Mouse (Mus musculus): ENCODE measurements around the gene Cdc42se1. TPM values are rescaled to one million over a fixed set of nuclear protein-coding genes. Genes with fewer than 3 reads are reported as not detected.

Cdc42se1 gene
- polyA plus RNA-seq, 1 experiment from 2014 or later: 102 TPM

- 56% methylated on average over 7 of the region's 7 CpGs for WGBS
- H3K4me2 ChIP-seq: no peak within 1 kb of the TSS
- DNase-seq (ENCODE audit: low spot score): no peak
These were observed 22.4 kb downstream of the Cdc42se1 start, which contains the start of gene Bnipl for GRCm38 (mm10) chr3:95250783-95251424. TSS of gene Bnipl (minus strand) at chr3:95251193.

DNA sequence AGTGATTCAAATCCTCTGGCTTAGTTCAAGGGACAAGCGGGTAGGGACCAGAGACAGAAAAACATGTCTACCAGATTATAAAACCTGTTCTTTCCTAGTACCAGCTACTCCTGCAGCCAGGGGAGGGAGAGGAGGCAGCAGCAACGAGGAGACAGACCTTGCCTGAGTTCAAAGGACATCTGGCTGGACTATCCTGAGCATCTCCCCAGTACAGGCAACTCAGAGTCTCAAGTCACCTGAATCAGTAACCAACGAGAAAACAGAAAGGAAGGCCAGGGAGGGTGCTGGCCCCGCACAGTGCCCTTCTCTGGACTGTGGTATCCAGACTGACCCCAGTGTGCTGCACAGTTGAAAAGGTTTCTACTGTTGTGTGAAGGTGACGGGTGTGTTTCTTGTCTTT is 28.4 kb downstream of the Cdc42se1 start:
- H3K27me3 ChIP-seq (replicated peaks; ENCODE audit: control insufficient read depth, insufficient read depth, low read length): no peaks in the 10 kb centered on the region
- H3K4me1 ChIP-seq (replicated peaks; ENCODE audit: control insufficient read depth, insufficient read depth, low read length): no peaks in the 10 kb centered on the region
- no peak overlapping the region for H3K9ac ChIP-seq (ENCODE audit: low read depth, low read length)
- WGBS: 80% methylated on average over 5 of the region's 5 CpGs
- H3K36me3 ChIP-seq (ENCODE audit: control insufficient read depth, insufficient read depth, low read length): peaks cover 14% of the 10 kb centered on the region; the same call in 1 of the 2 replicates
- no peak for DNase-seq (ENCODE audit: low spot score)
- no peak overlapping the region for H3K27ac ChIP-seq (ENCODE audit: low read depth, low read length)
- no peak for ATAC-seq (replicated peaks; ENCODE audit: low FRiP score)
- H3K9me3 ChIP-seq (ENCODE audit: control insufficient read depth, low read length): no peaks in the 10 kb centered on the region
- H3K4me3 ChIP-seq (ENCODE audit: low read depth, low read length): no peak overlapping the region
- H3K4me2 ChIP-seq: no peak overlapping the region

More at GRCm38 (mm10) chr3:95250783-95251424, 22.4 kb downstream of the Cdc42se1 start, which contains the start of gene Bnipl:
- Histone ChIP-seq H3K27me3 (replicated peaks; ENCODE audit: control insufficient read depth, insufficient read depth, low read length) (no peaks in the 10 kb centered on the region), H3K27ac (ENCODE audit: low read depth, low read length) (no peak within 1 kb of the TSS), H3K4me1 (replicated peaks; ENCODE audit: control insufficient read depth, insufficient read depth, low read length) (no peaks in the 10 kb centered on the region), H3K36me3 (ENCODE audit: control insufficient read depth, insufficient read depth, low read length) (peaks cover 9% of the 10 kb centered on the region; the same call in 1 of the 2 replicates), H3K4me3 (ENCODE audit: low read depth, low read length) (no peak within 1 kb of the TSS), H3K9me3 (ENCODE audit: control insufficient read depth, low read length) (no peaks in the 10 kb centered on the region), H3K9ac (ENCODE audit: low read depth, low read length) (no peak within 1 kb of the TSS)
- ATAC-seq (replicated peaks; ENCODE audit: low FRiP score): no peak

DNA sequence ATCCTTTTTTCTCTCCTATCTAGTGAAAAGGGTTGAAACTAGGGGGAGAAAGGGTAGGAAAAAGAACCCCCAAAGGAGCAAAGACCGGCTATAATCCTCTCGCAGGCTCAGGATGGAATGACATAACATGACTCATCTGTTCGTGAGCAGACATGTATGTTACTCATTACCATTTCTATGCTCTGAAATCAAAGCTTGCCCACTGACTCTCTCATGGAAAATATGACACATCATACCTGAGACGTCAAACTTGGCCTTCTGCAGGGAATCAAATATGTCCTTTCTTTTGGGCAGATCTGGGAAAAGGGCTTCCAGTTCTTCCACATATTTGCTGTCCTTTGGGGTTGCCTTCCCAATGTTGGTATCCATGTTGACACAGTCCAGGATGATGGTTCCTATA is 33.4 kb downstream of the Cdc42se1 start:
- WGBS: 86% methylated on average over 4 of the region's 4 CpGs
- no peak overlapping the region for H3K9ac ChIP-seq (ENCODE audit: low read depth, low read length)
- peaks cover 22% of the 10 kb centered on the region for H3K36me3 ChIP-seq (ENCODE audit: control insufficient read depth, insufficient read depth, low read length)

DNA sequence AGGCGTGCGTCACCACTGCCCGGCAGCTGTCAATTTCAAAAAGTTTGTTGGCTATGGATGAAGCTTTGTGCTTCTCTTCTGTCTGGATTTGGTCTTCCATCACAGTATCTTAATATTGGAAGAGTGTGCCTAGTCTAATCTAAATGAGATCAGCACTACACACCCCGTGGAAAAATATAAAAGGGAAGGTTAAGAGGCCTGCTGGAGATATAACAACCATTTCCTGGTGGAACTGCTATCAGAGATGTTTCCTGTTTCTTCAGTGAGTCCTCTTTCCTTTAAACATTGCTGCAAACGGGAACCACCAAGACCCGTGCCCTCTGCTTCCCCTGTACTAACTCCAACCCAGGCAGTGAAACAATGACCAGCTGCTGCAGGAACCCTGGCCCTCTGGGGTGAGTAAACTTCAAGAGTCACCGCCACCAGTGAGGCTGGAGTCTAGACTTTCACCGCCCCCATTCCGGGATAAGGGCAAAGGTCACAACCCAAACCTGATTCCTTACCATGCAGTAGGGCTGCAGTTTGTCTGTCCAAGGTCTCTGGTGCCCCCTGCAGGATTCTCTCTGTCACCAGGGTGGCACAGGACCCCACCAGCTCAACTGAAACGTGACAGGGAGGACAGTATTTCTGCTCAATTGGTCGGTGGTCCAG is 34.7 kb downstream of the Cdc42se1 start:
- H3K36me3 ChIP-seq (ENCODE audit: control insufficient read depth, insufficient read depth, low read length): peaks cover 29% of the 10 kb centered on the region
- peak; percentile 85 for ATAC-seq (replicated peaks; ENCODE audit: low FRiP score)

More for the DNA sequence above, 33.4 kb downstream of the Cdc42se1 start:
- no peaks in the 10 kb centered on the region for H3K27me3 ChIP-seq (replicated peaks; ENCODE audit: control insufficient read depth, insufficient read depth, low read length)
- ATAC-seq (replicated peaks; ENCODE audit: low FRiP score): no peak
- no peaks in the 10 kb centered on the region for H3K9me3 ChIP-seq (ENCODE audit: control insufficient read depth, low read length)
- H3K4me3 ChIP-seq (ENCODE audit: low read depth, low read length): no peak overlapping the region
- no peak for DNase-seq (ENCODE audit: low spot score)
- H3K4me2 ChIP-seq: no peak overlapping the region
- no peak overlapping the region for H3K27ac ChIP-seq (ENCODE audit: low read depth, low read length)
- peaks cover 3% of the 10 kb centered on the region; the same call in 1 of the 2 replicates for H3K4me1 ChIP-seq (replicated peaks; ENCODE audit: control insufficient read depth, insufficient read depth, low read length)

GRCm38 (mm10) chr3:95264724-95265123 is 36.2 kb downstream of the Cdc42se1 start:
- Histone ChIP-seq H3K4me1 (replicated peaks; ENCODE audit: control insufficient read depth, insufficient read depth, low read length) (peaks cover 3% of the 10 kb centered on the region; the same call in 1 of the 2 replicates), H3K27ac (ENCODE audit: low read depth, low read length) (no peak overlapping the region), H3K27me3 (replicated peaks; ENCODE audit: control insufficient read depth, insufficient read depth, low read length) (no peaks in the 10 kb centered on the region), H3K4me2 (no peak overlapping the region), H3K9ac (ENCODE audit: low read depth, low read length) (no peak overlapping the region), H3K4me3 (ENCODE audit: low read depth, low read length) (no peak overlapping the region), H3K9me3 (ENCODE audit: control insufficient read depth, low read length) (no peaks in the 10 kb centered on the region), H3K36me3 (ENCODE audit: control insufficient read depth, insufficient read depth, low read length) (peaks cover 32% of the 10 kb centered on the region)
- WGBS: 79% methylated on average over 1 of the region's 1 CpGs
- DNase-seq (ENCODE audit: low spot score): no peak
- ATAC-seq (replicated peaks; ENCODE audit: low FRiP score): no peak

More for the DNA sequence above, 34.7 kb downstream of the Cdc42se1 start:
- H3K9ac ChIP-seq (ENCODE audit: low read depth, low read length): no peak overlapping the region
- H3K27me3 ChIP-seq (replicated peaks; ENCODE audit: control insufficient read depth, insufficient read depth, low read length): no peaks in the 10 kb centered on the region
- WGBS: 40% methylated on average over 11 of the region's 11 CpGs
- H3K9me3 ChIP-seq (ENCODE audit: control insufficient read depth, low read length): no peaks in the 10 kb centered on the region
- H3K27ac ChIP-seq (ENCODE audit: low read depth, low read length): peak overlapping the region; percentile 32; the same call in 1 of the 2 replicates
- H3K4me1 ChIP-seq (replicated peaks; ENCODE audit: control insufficient read depth, insufficient read depth, low read length): peaks cover 3% of the 10 kb centered on the region; the same call in 1 of the 2 replicates
- no peak overlapping the region for H3K4me3 ChIP-seq (ENCODE audit: low read depth, low read length)
- H3K4me2 ChIP-seq: peak overlapping the region; percentile 27; the same call in 1 of the 2 replicates
- DNase-seq (ENCODE audit: low spot score): peak; percentile 67

- H3K36me3 ChIP-seq (ENCODE audit: control insufficient read depth, insufficient read depth, low read length): peaks cover 32% of the 10 kb centered on the region
- peaks cover 3% of the 10 kb centered on the region; the same call in 1 of the 2 replicates for H3K4me1 ChIP-seq (replicated peaks; ENCODE audit: control insufficient read depth, insufficient read depth, low read length)
- 93% methylated on average over 3 of the region's 3 CpGs for whole genome bisulfite sequencing
These were observed 37.5 kb downstream of the Cdc42se1 start for GRCm38 (mm10) chr3:95266052-95266451.

GRCm38 (mm10) chr3:95267855-95268254 is 39.3 kb downstream of the Cdc42se1 start:
- no peak overlapping the region for H3K4me2 ChIP-seq
- DNase-seq (ENCODE audit: low spot score) (no peak), ATAC-seq (replicated peaks; ENCODE audit: low FRiP score) (no peak)
- no peaks in the 10 kb centered on the region for H3K27me3 ChIP-seq (replicated peaks; ENCODE audit: control insufficient read depth, insufficient read depth, low read length)
- H3K4me1 ChIP-seq (replicated peaks; ENCODE audit: control insufficient read depth, insufficient read depth, low read length): peaks cover 3% of the 10 kb centered on the region; the same call in 1 of the 2 replicates
- H3K9me3 ChIP-seq (ENCODE audit: control insufficient read depth, low read length): no peaks in the 10 kb centered on the region
- no peak overlapping the region for H3K9ac ChIP-seq (ENCODE audit: low read depth, low read length)
- peaks cover 24% of the 10 kb centered on the region for H3K36me3 ChIP-seq (ENCODE audit: control insufficient read depth, insufficient read depth, low read length)
- H3K4me3 ChIP-seq (ENCODE audit: low read depth, low read length): no peak overlapping the region
- H3K27ac ChIP-seq (ENCODE audit: low read depth, low read length): no peak overlapping the region

More at GRCm38 (mm10) chr3:95266052-95266451, 37.5 kb downstream of the Cdc42se1 start:
- no peak for DNase-seq (ENCODE audit: low spot score)
- no peaks in the 10 kb centered on the region for H3K27me3 ChIP-seq (replicated peaks; ENCODE audit: control insufficient read depth, insufficient read depth, low read length)
- H3K4me2 ChIP-seq: no peak overlapping the region
- H3K27ac ChIP-seq (ENCODE audit: low read depth, low read length): no peak overlapping the region
- no peak overlapping the region for H3K4me3 ChIP-seq (ENCODE audit: low read depth, low read length)
- H3K9me3 ChIP-seq (ENCODE audit: control insufficient read depth, low read length): no peaks in the 10 kb centered on the region
- ATAC-seq (replicated peaks; ENCODE audit: low FRiP score): no peak
- no peak overlapping the region for H3K9ac ChIP-seq (ENCODE audit: low read depth, low read length)

GRCm38 (mm10) chr3:95269789-95270188 is 41.3 kb downstream of the Cdc42se1 start:
- no peak overlapping the region for H3K4me3 ChIP-seq (ENCODE audit: low read depth, low read length)
- H3K4me1 ChIP-seq (replicated peaks; ENCODE audit: control insufficient read depth, insufficient read depth, low read length): no peaks in the 10 kb centered on the region
- 89% methylated on average over 5 of the region's 5 CpGs for WGBS
- H3K4me2 ChIP-seq: no peak overlapping the region
- no peak overlapping the region for H3K27ac ChIP-seq (ENCODE audit: low read depth, low read length)
- peaks cover 17% of the 10 kb centered on the region for H3K36me3 ChIP-seq (ENCODE audit: control insufficient read depth, insufficient read depth, low read length)
- H3K9me3 ChIP-seq (ENCODE audit: control insufficient read depth, low read length): no peaks in the 10 kb centered on the region
- no peak overlapping the region for H3K9ac ChIP-seq (ENCODE audit: low read depth, low read length)
- no peaks in the 10 kb centered on the region for H3K27me3 ChIP-seq (replicated peaks; ENCODE audit: control insufficient read depth, insufficient read depth, low read length)
- ATAC-seq (replicated peaks; ENCODE audit: low FRiP score) (no peak), DNase-seq (ENCODE audit: low spot score) (no peak)
